Mouse (Mus musculus) subcutaneous adipose tissue, adult 2 months (tissue): Measurements from ENCODE around the gene Psmc5. TPM values are rescaled to one million over a fixed set of nuclear protein-coding genes. Genes with fewer than 3 reads are reported as not detected.

Experiments used
- polyA plus RNA-seq: library from polyadenylated mRNA; depleted of rRNA; stranded (reverse); fragments of >200 nt; gene quantifications from 2 replicates; pipeline ENCODE4 v1.2.3, GENCODE M21; 2012; ENCODE audit warnings: low replicate concordance; rRNA removed

The Psmc5 gene
- polyA plus RNA-seq: 59.4 and 62.2 TPM in 2 replicates

DNA sequence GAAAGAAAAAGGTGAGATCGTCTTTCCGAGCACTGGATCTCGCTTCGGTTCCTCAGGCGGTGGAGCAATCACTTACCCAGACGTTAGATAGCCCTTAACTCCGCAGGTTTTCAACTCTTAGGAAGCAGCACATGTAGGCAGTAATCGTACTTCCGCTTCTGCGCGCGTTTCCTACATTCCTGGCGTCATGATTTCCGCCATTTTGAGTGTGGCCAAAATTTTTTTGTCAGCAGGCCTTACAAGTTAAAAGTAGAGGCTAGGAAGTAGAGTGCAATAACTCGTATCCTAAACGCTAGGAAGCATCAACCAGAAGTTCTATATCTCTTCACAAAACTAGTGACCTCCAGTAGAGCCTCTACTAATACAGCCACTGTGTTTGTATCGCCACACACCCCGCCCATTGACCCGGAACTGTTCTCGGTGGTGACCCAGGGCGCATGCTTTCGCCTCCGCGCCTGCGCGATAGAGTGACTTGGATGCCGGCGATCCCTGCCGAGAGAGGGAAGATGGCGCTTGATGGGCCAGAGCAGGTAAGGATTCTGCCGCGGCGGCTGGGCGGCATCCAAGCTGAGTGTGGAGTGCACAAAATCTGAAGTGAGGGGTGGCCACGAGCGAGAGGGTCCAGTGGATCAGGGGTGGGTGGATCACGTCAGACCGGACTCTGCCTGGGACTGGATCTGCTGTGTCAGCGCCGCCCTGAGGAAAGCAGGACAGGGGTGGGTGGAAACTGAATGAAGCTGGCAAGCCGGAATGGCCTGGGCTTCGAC lies at the start of gene Psmc5, which contains the start of gene Ftsj3:
Gene Psmc5, plus strand, starts transcription at position 470 of the 767 bp plus-strand sequence.
Gene Ftsj3, minus strand, starts transcription at position 395 of the 767 bp plus-strand sequence.

GRCm38 (mm10) chr11:106215927-106216729 lies 39.8 kb upstream of the Psmc5 start, which contains the start of gene Ccdc47:
Ccdc47 (minus strand) TSS chr11:106216344.

GRCm38 (mm10) chr11:106216730-106217490 lies 39.0 kb upstream of the Psmc5 start, which contains the start of gene Ddx42:
Ddx42 (plus strand) TSS chr11:106216926.

GRCm38 (mm10) chr11:106272644-106273310 lies 16.8 kb downstream of the Psmc5 start, which contains the start of gene Smarcd2:
Smarcd2 (minus strand) TSS chr11:106272972.

DNA sequence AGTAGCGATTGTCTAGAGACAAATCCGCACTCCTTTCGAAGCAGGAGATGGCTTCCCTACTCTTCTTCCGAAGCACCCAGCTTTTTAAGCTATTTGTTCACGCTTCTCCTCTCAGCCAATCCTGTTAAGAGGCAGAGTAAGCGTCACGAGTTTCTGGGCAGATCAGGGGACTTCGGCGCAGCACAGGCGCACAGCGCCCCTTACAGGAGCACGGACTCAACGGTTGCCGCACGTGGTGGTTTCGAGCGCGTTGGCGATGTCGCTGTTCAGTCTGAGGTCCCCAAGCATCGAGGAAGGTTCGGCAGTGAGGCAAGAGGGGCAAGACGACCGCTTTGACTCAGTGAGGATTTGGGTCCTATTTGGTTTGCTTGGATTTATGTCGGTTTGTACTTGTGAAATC lies 20.5 kb downstream of the Psmc5 start, which contains the start of gene Tcam1:
Gene Tcam1, plus strand, starts transcription at position 219 of the 400 bp plus-strand sequence.

DNA sequence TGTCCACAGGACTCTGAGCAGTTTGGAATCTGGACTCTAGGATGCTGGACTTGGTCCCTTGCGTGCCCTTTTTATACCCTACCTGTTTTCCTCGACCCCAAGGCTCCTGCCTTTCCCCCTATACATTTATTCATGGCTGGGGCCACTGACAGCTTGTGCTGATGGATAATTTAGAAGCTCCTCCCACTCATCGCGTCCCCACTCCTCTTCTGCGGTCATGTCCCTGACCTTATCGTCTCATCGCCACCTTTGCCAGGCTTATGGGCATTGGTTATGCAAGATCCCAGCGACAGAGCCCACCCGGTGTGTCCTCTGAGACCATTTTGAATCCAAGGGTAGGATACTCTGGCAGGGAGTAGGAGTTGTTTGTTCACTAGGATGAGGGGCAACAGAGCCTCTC lies 45.8 kb downstream of the Psmc5 start, which contains the start of gene Gh:
Gene Gh, minus strand, starts transcription at position 101 of the 400 bp plus-strand sequence.

Other genes starting within 250 kb of the Psmc5 start
- not detected in 2 replicates for gene Kcnh6, start 248.0 kb upstream of the Psmc5 start, polyA plus RNA-seq
- 21.7 and 50.7 TPM in 2 replicates for gene Dcaf7, start 219.3 kb upstream of the Psmc5 start, polyA plus RNA-seq
- gene Taco1, start 190.1 kb upstream of the Psmc5 start, polyA plus RNA-seq: 14.8 and 16.0 TPM in 2 replicates
- gene Map3k3, start 171.5 kb upstream of the Psmc5 start, polyA plus RNA-seq: 55.5 and 69.5 TPM in 2 replicates
- not detected in 2 replicates for gene Gm10840, start 95.3 kb upstream of the Psmc5 start, polyA plus RNA-seq
- gene Limd2, start 95.3 kb upstream of the Psmc5 start, polyA plus RNA-seq: 33.1 and 61.0 TPM in 2 replicates
- 30.3 and 44.5 TPM in 2 replicates for gene Strada, start 54.0 kb upstream of the Psmc5 start, polyA plus RNA-seq
- 16.5 and 20.1 TPM in 2 replicates for gene Ccdc47, start 39.8 kb upstream of the Psmc5 start, polyA plus RNA-seq
- 11.1 and 17.4 TPM in 2 replicates for gene Ddx42, start 39.2 kb upstream of the Psmc5 start, polyA plus RNA-seq
- gene Ftsj3, start 75 bp upstream of the Psmc5 start, polyA plus RNA-seq: 18.4 and 42.8 TPM in 2 replicates
- 130 and 218 TPM in 2 replicates for gene Smarcd2, start 16.8 kb downstream of the Psmc5 start, polyA plus RNA-seq
- gene Tcam1, start 20.5 kb downstream of the Psmc5 start, polyA plus RNA-seq: 0.23 and 0.58 TPM in 2 replicates
- not detected in 2 replicates for gene Gh, start 45.7 kb downstream of the Psmc5 start, polyA plus RNA-seq
- 3.7 and 4.7 TPM in 2 replicates for gene Cd79b, start 58.6 kb downstream of the Psmc5 start, polyA plus RNA-seq
- 0.06 and 0.26 TPM in 2 replicates for gene Scn4a, start 97.1 kb downstream of the Psmc5 start, polyA plus RNA-seq
- gene Prr29, start 109.3 kb downstream of the Psmc5 start, polyA plus RNA-seq: 0.19 and 0.53 TPM in 2 replicates
- gene Icam2, start 131.9 kb downstream of the Psmc5 start, polyA plus RNA-seq: 56.3 and 89.3 TPM in 2 replicates
- gene Ern1, start 231.7 kb downstream of the Psmc5 start, polyA plus RNA-seq: 9.0 and 26.4 TPM in 2 replicates